ENCODE assay signal across 36 mouse cellular contexts in genomic region chr11:89107180-89107807, GRCm38 (mm10). TPM values are rescaled to one million over a fixed set of nuclear protein-coding genes. Genes with fewer than 3 reads are reported as not detected.
DNase-seq lines count a peak whose midpoint lies in the region; ATAC-seq and TF ChIP-seq lines count a peak whose summit lies in the region.
"Had no signal": no experiment of that assay in that cellular context is flagged by ENCODE, and none has a peak within 500 bp of the region (broad histone marks: within the 10 kb centered on the region; RNA-seq: fewer than 3 reads in every experiment).

No protein-coding gene starts in this region.

- intact Hi-C loops in heart, postnatal 10 days (cut with DNase I) = no loop called here

- H3K27me3 ChIP-seq in testis, adult 2 months (ENCODE audit: control insufficient read depth, insufficient read depth, low read length) = no peaks in the 10 kb centered on the region
- H3K27me3 ChIP-seq: forebrain, embryonic 15.5 days; heart, embryonic 15.5 days; hindbrain, embryonic 12.5 days; limb, embryonic 15.5 days had no signal

- ATAC-seq in erythroid progenitor cell, adult 5-6 weeks (replicated peaks; ENCODE audit: low FRiP score, poor library complexity, severe bottlenecking) = no peak
- ATAC-seq: forebrain, embryonic 15.5 days; hindbrain, postnatal 0 days; midbrain, embryonic 16.5 days had no signal

- TF ChIP-seq CTCF in testis, adult 2 months (IDR thresholded peaks at IDR 0.05; ENCODE audit: control insufficient read depth, insufficient read depth, insufficient replicate concordance, low read depth, low read length) = no peak

- DNase-seq in testis, postnatal 10 days (ENCODE audit: low spot score) = no peak
- DNase-seq in brain, adult 2 months (ENCODE audit: low read depth, low spot score) = peak; percentile 65
- DNase-seq in large intestine, adult 2 months (ENCODE audit: low read depth, low spot score) = peak; percentile 27
- no peak for DNase-seq in heart, adult 9 months (ENCODE audit: low spot score in 2 of 2)
- no peak for DNase-seq in heart, postnatal 10 days
- DNase-seq: cerebellum, adult 9-10 months; embryo, embryonic 11 days; gastrocnemius, postnatal 14 days; heart, postnatal 36 days; kidney, adult 2 months; lung, embryonic 14.5 days; lung, postnatal 14 days; right cerebral cortex, postnatal 25 days; spleen, adult 18-20 months; thymus, postnatal 4 days had no signal

- H3K36me3 ChIP-seq in testis, adult 2 months (ENCODE audit: control insufficient read depth, insufficient read depth, low read length) = no peaks in the 10 kb centered on the region
- H3K36me3 ChIP-seq: embryonic facial prominence, embryonic 12.5 days; forebrain, embryonic 10.5 days; forebrain, embryonic 15.5 days; heart, embryonic 10.5 days; heart, embryonic 15.5 days; hindbrain, embryonic 12.5 days; limb, embryonic 10.5 days; limb, embryonic 15.5 days; midbrain, embryonic 10.5 days had no signal

- 12% methylated on average over 12 of the region's 12 CpGs for WGBS in large intestine, adult 2 months

- H3K4me3 ChIP-seq in testis, adult 2 months (ENCODE audit: control insufficient read depth, low read depth, low read length) = peak overlapping the region; percentile 75
- H3K4me3 ChIP-seq: embryonic facial prominence, embryonic 12.5 days; forebrain, embryonic 10.5 days; forebrain, embryonic 15.5 days; heart, embryonic 10.5 days; heart, embryonic 15.5 days; hindbrain, embryonic 12.5 days; limb, embryonic 10.5 days; limb, embryonic 15.5 days; midbrain, embryonic 10.5 days had no signal

- H3K27ac ChIP-seq in testis, adult 2 months (ENCODE audit: control insufficient read depth, insufficient read depth, low read depth, low read length) = no peak overlapping the region
- H3K27ac ChIP-seq: embryonic facial prominence, embryonic 12.5 days; forebrain, embryonic 10.5 days; forebrain, embryonic 15.5 days; heart, embryonic 10.5 days; heart, embryonic 15.5 days; hindbrain, embryonic 12.5 days; hindbrain, postnatal 0 days; kidney, postnatal 0 days; limb, embryonic 10.5 days; limb, embryonic 15.5 days; liver, embryonic 14.5 days; midbrain, embryonic 10.5 days had no signal

- TF ChIP-seq POLR2A in testis, adult 2 months (IDR thresholded peaks at IDR 0.05; ENCODE audit: control insufficient read depth, low read depth, low read length) = no peak

- peaks cover 10% of the 10 kb centered on the region for H3K4me1 ChIP-seq in testis, adult 2 months (ENCODE audit: control insufficient read depth, insufficient read depth, low read length)
- H3K4me1 ChIP-seq: embryonic facial prominence, embryonic 12.5 days; forebrain, embryonic 15.5 days; hindbrain, embryonic 12.5 days; limb, embryonic 15.5 days had no signal

RNA-seq across cellular contexts. Expression of gene Gm525, which starts 33.7 kb away (rescaled TPM):
- 10.4 and 17.4 TPM in 2 replicates for polyA plus RNA-seq in testis, adult 2 months (2012; rRNA removed)
- 0.60 and 0.61 TPM in 2 replicates for polyA plus RNA-seq in large intestine, adult 2 months (2012; rRNA removed)
- total RNA-seq in erythroid progenitor cell, adult 5-6 weeks (2015; ENCODE audit: low replicate concordance) = not detected in 2 replicates
- total RNA-seq in erythroid progenitor cell, adult 5-6 weeks (2017; ENCODE audit: low replicate concordance) = not detected in 2 replicates
- not detected for total RNA-seq in heart, postnatal 10 days (2021)
- total RNA-seq: adrenal gland, adult 18-20 months; gastrocnemius, postnatal 14 days; granulocyte monocyte progenitor cell, adult 5-6 weeks; heart, postnatal 36 days; hindbrain, postnatal 0 days; left cerebral cortex, postnatal 10 days; megakaryocyte progenitor cell, adult 5-6 weeks; neutrophil, adult 5-6 weeks had no signal
- polyA plus RNA-seq: forebrain, embryonic 10.5 days; forebrain, embryonic 15.5 days; heart, embryonic 10.5 days; limb, embryonic 10.5 days; liver, embryonic 14.5 days; lung, embryonic 14.5 days; midbrain, embryonic 10.5 days; midbrain, embryonic 16.5 days; neural tube, embryonic 11.5 days had no signal

RNA-seq across cellular contexts. Expression of gene Dgke, which starts 40.6 kb away (rescaled TPM):
- polyA plus RNA-seq in testis, adult 2 months (2012; rRNA removed) = 2.9 and 4.0 TPM in 2 replicates
- 1.1 and 2.5 TPM in 2 replicates for polyA plus RNA-seq in large intestine, adult 2 months (2012; rRNA removed)
- total RNA-seq in erythroid progenitor cell, adult 5-6 weeks (2015; ENCODE audit: low replicate concordance) = 0.72 and 0.84 TPM in 2 replicates
- total RNA-seq in erythroid progenitor cell, adult 5-6 weeks (2017; ENCODE audit: low replicate concordance) = 1.8 and 2.2 TPM in 2 replicates
- total RNA-seq in heart, postnatal 10 days (2021) = 10 to 100 TPM; 13.1 to 13.5 TPM

Comparison
In these comparisons a context has a peak if more than half of its experiments do, and no peak if none do; other contexts are left out.
1. DNase-seq: peak in brain, adult 2 months (single experiment) and large intestine, adult 2 months (single experiment); none in testis, postnatal 10 days (single experiment), heart, adult 9 months (0 of 2) and heart, postnatal 10 days (0 of 2).
2. RNA of gene Dgke, which starts 40.6 kb away (total RNA-seq): 13.1 to 13.5 TPM in heart, postnatal 10 days; 0.72 to 2.2 TPM in erythroid progenitor cell, adult 5-6 weeks; every median in the first group is over 4 times any median in the second.